Mouse (Mus musculus) CH12.LX (cell line): Measurements from ENCODE around the gene Aco1.

ENCODE experiments used
- CTCF ChIP-seq, 2 experiments: IDR thresholded peaks in 1 of 2; conservative IDR thresholded peaks in 1 of 2; 2 replicates each; pipeline ENCODE4 v1.5.1; 2011 to 2012; ENCODE audit warnings: low read depth in 2 of 2, low read length in 2 of 2, improper control_type of control experiment in 1 of 2, inconsistent platforms in 1 of 2, mild to moderate bottlenecking in 1 of 2, moderate library complexity in 1 of 2
- EP300 ChIP-seq: IDR thresholded peaks from 2 replicates; pipeline ENCODE4 v1.6.1; 2011; ENCODE audit warnings: low read length, improper control_type of control experiment
- RCOR1 ChIP-seq: conservative IDR thresholded peaks from 2 replicates; pipeline ENCODE4 v1.6.1; 2012; ENCODE audit warnings: low read depth, mild to moderate bottlenecking, inconsistent platforms, low read length, improper control_type of control experiment
- TCF12 ChIP-seq: IDR thresholded peaks from 2 replicates; pipeline ENCODE4 v1.6.1; 2014; ENCODE audit warnings: low read depth, mild to moderate bottlenecking, inconsistent platforms, low read length, improper control_type of control experiment
- ZC3H11A ChIP-seq: IDR thresholded peaks from 2 replicates; pipeline ENCODE4 v1.6.1; 2012; ENCODE audit warnings: low read depth, mild to moderate bottlenecking, inconsistent platforms, low read length, improper control_type of control experiment
- ZNF384 ChIP-seq: IDR thresholded peaks from 2 replicates; pipeline ENCODE4 v1.6.1; 2012; ENCODE audit warnings: low read depth, low read length, improper control_type of control experiment, inconsistent platforms

- TF ChIP-seq CTCF (conservative IDR thresholded peaks at IDR 0.05 in 1 of 2, IDR thresholded peaks at IDR 0.05 in 1 of 2; ENCODE audit: low read depth in 2 of 2, low read length in 2 of 2) (0 out of 4 replicates have a peak, but pooled peaks of 1 of the 2 experiments have one; percentile 12), ZC3H11A (no peak), TCF12 (no peak), RCOR1 (no peak), ZNF384 (no peak), EP300 (no peak)
Measured at GRCm38 (mm10) chr4:40160591-40161434, 17.9 kb downstream of the Aco1 start.
